Mouse (Mus musculus) CD4-positive, CD25-positive, alpha-beta regulatory T cell, adult 2 months (primary cell): Measurements from ENCODE around the gene Tex52.

Source experiments
- DNase-seq: peaks from one replicate; pipeline ENCODE4 v3.0.0-alpha.2; 2012; ENCODE audit warnings: low read depth, low spot score

Tex52 gene

GRCm38 (mm10) chr6:128429300-128429699 is 54.0 kb downstream of the Tex52 start:
- no peak for DNase-seq

GRCm38 (mm10) chr6:128429826-128430225 is 54.6 kb downstream of the Tex52 start:
- no peak for DNase-seq

GRCm38 (mm10) chr6:128432356-128432915 is 57.2 kb downstream of the Tex52 start:
- no peak for DNase-seq

- DNase-seq: no peak
These were observed 58.3 kb downstream of the Tex52 start for GRCm38 (mm10) chr6:128433566-128433965.
